Mouse (Mus musculus) large intestine, adult 2 months (tissue): Measurements from ENCODE around the gene Enox2. TPM values are rescaled to one million over a fixed set of nuclear protein-coding genes. Genes with fewer than 3 reads are reported as not detected.

Experiments used
- DNase-seq: peaks from one replicate; pipeline ENCODE4 v3.0.0-alpha.2; 2012; ENCODE audit warnings: low read depth, low spot score
- WGBS: fragments of 180-500 bp; shearing (Covaris S2); methylation state at CpG from one replicate; pipeline ENCODE4 v1.1.7; 2018; 5-methylcytosine and 5-hydroxymethylcytosine counted together
- polyA plus RNA-seq: library from polyadenylated mRNA; depleted of rRNA; stranded (reverse); fragments of >200 nt; gene quantifications from 2 replicates; pipeline ENCODE4 v1.2.3, GENCODE M21; 2012; rRNA removed

The Enox2 gene
- polyA plus RNA-seq, 1 experiment: 6.9 TPM

- DNase-seq: no peak
- 76% methylated on average over 5 of the region's 5 CpGs for WGBS
These were observed 278.3 kb downstream of the Enox2 start for GRCm38 (mm10) chrX:49009746-49010145.

- 90% methylated on average over 1 of the region's 1 CpGs for WGBS
- DNase-seq: no peak
These were observed 282.4 kb downstream of the Enox2 start for GRCm38 (mm10) chrX:49005655-49006054.

- WGBS: 84% methylated on average over 1 of the region's 1 CpGs
These were observed 285.2 kb downstream of the Enox2 start for GRCm38 (mm10) chrX:49002892-49003291.

GRCm38 (mm10) chrX:48985653-48986052 lies 302.4 kb downstream of the Enox2 start:
- DNase-seq: no peak
- 45% methylated on average over 5 of the region's 5 CpGs for whole genome bisulfite sequencing

More at GRCm38 (mm10) chrX:49002892-49003291, 285.2 kb downstream of the Enox2 start:
- DNase-seq: no peak

GRCm38 (mm10) chrX:48984451-48984850 lies 303.6 kb downstream of the Enox2 start:
- WGBS: 87% methylated on average over 2 of the region's 2 CpGs

More at GRCm38 (mm10) chrX:48984451-48984850, 303.6 kb downstream of the Enox2 start:
- DNase-seq: no peak

Other genes starting within 250 kb of the Enox2 start
- not detected in 2 replicates for gene Arhgap36, start 175.7 kb upstream of the Enox2 start, polyA plus RNA-seq